Mouse (Mus musculus) v-Abl transformed pro-B cells (cell line): ENCODE measurements at regions not wholly inside any gene's neighbourhood (a gene's known extent, or its start where the extent isn't known, plus 50 kb on each side); places are given as distances from the start of the nearest gene placed in this dataset.

Experiments
- in situ Hi-C, 2 experiments: fragments of 400-800 bp; cut with MboI; formaldehyde crosslinking; loops; one replicate each; pipeline ENCODE4 v1.15.1; 2025; ENCODE audit not compliant: unreplicated experiment in 2 of 2

GRCm38 (mm10) chr6:98502726-98503125 lies 160.2 kb upstream of the Gm765 start:
- in situ Hi-C loops, result loop anchor here in 1 of 2 experiments (25.0 kb wide), 1 partner anchor 390 kb away; no protein-coding TSS in a partner anchor

- in situ Hi-C loops, result loop anchor here in 1 of 2 experiments (25.0 kb wide), 1 partner anchor 387 kb away; no protein-coding TSS in a partner anchor
Measured at GRCm38 (mm10) chr6:98499721-98500120, 157.2 kb upstream of the Gm765 start.

GRCm38 (mm10) chr6:98486626-98487025 lies 144.1 kb upstream of the Gm765 start:
- in situ Hi-C loops, result no loop called here

GRCm38 (mm10) chr6:98483319-98484123 lies 141.0 kb upstream of the Gm765 start:
- in situ Hi-C loops, result no loop called here

- in situ Hi-C loops, result no loop called here
Measured at GRCm38 (mm10) chr6:98482319-98482718, 139.8 kb upstream of the Gm765 start.

- in situ Hi-C loops, result no loop called here
Measured at GRCm38 (mm10) chr6:98467563-98467962, 125.0 kb upstream of the Gm765 start.

- in situ Hi-C loops, result no loop called here
Measured at GRCm38 (mm10) chr6:98452277-98452676, 109.7 kb upstream of the Gm765 start.

GRCm38 (mm10) chr6:98435676-98436075 lies 93.1 kb upstream of the Gm765 start:
- in situ Hi-C loops, result no loop called here

- in situ Hi-C loops, result no loop called here
Measured at GRCm38 (mm10) chr6:98433286-98433685, 90.7 kb upstream of the Gm765 start.

GRCm38 (mm10) chr6:98429120-98429519 lies 86.6 kb upstream of the Gm765 start:
- in situ Hi-C loops, result no loop called here

- in situ Hi-C loops, result no loop called here
Measured at GRCm38 (mm10) chr6:98402605-98403004, 60.1 kb upstream of the Gm765 start.

- in situ Hi-C loops, result no loop called here
Measured at GRCm38 (mm10) chr6:98394589-98394988, 52.0 kb upstream of the Gm765 start.
